Mouse (Mus musculus) mesoderm, embryonic 11.5 days (tissue): ENCODE measurements at regions not wholly inside any gene's neighbourhood (a gene's known extent, or its start where the extent isn't known, plus 50 kb on each side); places are given as distances from the start of the nearest gene placed in this dataset.
A peak's percentile ranks its signal among the peaks of the same experiment; 100 is the strongest.

ENCODE experiments used
- DNase-seq: peaks from one replicate; pipeline ENCODE4 v3.0.0-alpha.2; 2012; ENCODE audit warnings: low read depth, low spot score

- DNase-seq: no peak
Observed at GRCm38 (mm10) chr5:95864252-95864651, 88.5 kb downstream of the E330014E10Rik start.

DNA sequence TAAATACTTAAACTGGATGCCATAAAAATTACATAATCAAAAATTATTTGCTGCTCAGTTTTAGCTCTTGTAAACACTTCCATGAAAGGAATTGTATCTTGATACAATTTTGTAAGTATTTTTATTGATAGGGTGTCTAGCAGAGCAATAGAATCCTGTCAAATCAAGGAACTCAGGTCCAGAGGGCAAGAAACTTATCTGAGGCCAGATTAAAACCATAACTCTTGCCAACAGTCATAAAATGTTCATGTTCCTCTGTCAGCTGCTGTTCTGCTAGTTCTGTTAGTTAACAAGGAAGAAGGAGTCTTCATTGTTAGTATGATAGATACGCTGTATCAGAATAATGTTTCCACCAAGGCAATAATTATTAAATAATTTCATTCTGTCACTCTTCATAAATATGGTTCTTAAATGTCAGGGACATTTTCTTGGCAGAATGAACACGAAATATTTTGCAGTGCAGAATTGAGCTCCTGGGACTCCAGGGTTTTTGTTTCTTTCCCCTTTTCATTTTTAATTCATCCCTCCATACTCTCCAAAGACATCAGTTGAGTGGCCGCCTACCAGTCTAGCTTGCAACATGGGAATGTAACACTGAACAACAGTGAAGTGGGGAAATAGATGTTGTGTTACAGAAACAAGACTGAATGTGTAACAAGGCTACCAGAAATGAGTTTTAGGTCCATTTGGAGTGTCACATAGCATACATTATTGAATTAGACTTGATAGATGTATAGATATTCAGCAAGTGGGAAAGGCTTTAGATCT, 89.1 kb downstream of the E330014E10Rik start:
- DNase-seq: no peak

- DNase-seq: no peak
Observed at GRCm38 (mm10) chr5:95865516-95865915, 89.7 kb downstream of the E330014E10Rik start.

DNA sequence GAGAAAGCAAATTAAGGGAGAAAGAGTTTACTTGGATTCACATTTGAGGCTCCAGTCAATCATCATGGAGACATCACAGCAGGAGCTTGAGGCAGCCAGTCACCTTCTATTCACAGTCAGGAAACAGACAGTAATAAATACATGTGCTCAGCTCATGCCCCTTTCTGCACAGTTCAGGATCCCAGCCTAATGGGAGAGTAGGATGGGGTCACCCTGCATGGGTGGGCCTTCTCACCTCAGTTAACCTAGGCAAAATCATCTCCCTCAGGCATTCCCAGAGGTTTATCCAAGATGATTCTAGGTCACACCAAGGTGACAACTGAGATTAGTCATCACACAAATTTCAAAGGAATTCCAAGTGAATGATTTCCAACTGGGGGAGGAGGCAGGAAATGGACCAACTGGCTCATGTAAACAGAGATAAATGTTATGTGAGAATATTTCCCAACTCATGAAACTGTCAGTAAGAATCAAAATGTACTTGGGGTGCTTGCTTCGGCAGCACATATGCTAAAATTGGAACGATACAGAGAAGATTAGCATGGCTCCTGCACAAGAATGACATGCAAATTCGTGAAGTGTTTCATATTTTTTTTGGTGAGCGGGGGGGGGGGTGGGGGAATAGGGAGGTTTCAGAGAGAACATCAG, 89.8 kb upstream of the Cxcl13 start:
- DNase-seq: no peak

- DNase-seq: no peak
Observed at GRCm38 (mm10) chr5:95870336-95870845, 86.4 kb upstream of the Cxcl13 start.

DNA sequence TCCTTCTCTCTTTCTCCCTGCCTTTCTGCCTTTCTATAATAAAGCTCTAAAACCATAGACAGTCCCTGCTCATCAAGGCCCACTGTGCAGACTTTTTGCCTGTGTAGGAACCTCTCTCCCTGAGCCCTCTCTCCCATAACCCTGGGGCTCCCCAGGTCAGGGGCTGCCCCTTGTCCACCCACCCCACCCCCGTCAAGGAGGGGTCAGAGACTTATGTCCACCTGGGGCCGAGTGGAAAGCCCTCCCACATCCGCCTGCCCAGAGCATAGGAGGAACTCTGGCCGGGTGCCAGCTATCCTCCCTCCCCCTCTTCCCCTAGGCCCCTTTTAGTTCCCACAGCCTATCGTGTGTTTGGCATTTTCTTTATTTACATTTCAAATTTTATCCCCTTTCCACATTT, 81.8 kb upstream of the Cxcl13 start:
- no peak for DNase-seq

- peak; percentile 53 for DNase-seq
Observed at GRCm38 (mm10) chr5:95880914-95881313, 75.8 kb upstream of the Cxcl13 start.
